In the genomic region with DNA sequence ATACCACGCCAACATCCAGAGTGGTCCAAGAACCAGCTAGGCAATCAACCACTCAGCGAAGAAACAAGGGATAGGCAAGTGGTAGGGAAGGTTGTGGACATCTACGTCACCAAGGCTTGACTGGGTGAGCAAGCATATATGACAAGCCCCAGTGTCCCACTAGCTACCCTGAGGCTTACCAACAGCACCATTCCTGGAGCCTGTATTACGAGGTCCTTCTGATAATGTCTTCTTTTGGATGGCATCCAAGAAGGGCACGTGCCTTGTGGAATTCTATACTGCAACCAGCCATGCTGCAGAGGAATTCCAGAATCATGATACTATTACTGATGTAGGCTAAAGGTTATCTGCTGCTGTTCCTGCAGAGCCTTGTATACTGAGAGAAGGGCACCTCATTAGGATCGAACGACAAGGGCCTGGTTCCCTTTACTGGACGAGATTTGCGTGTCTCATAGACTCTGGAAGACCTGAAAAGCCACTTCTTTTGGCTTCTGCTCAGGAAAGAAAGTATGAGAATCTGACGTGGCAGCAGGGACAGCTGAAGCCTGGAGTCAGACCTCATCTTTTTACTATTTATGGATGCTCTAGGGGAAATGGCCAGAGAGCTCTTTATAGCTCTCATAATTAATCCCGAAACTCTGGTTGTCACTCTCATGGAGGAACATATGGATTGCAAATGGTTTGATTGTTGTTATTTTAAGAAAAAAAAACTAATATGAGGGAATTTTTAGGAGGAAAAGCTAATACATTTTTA, we compare ENCODE assay signal across 23 mouse cellular contexts.
DNase-seq lines count a peak whose midpoint lies in the region; ATAC-seq and TF ChIP-seq lines count a peak whose summit lies in the region.
"Had no signal": no experiment of that assay in that cellular context is flagged by ENCODE, and none has a peak within 500 bp of the region (broad histone marks: within the 10 kb centered on the region; RNA-seq: fewer than 3 reads in every experiment).

No protein-coding gene starts in this region.

- 0 out of 2 replicates have a peak, but pooled peaks have one; percentile 30 for ATAC-seq in embryonic facial prominence, embryonic 14.5 days (ENCODE audit: low read depth)
- ATAC-seq in heart, embryonic 11.5 days (replicated peaks; ENCODE audit: insufficient number of reproducible peaks, low FRiP score, low TSS enrichment): peak; percentile 61; the same call in 1 of the 2 replicates
- no peak for ATAC-seq in cerebellum, adult (ENCODE audit: insufficient number of reproducible peaks, low FRiP score, low TSS enrichment)
- ATAC-seq: activated CD4-positive, CD25-positive, alpha-beta regulatory T cell, adult 4 months; inflammation-experienced regulatory T-cells, adult 6 months had no signal

- no peak overlapping the region for H3K4me2 ChIP-seq in embryonic facial prominence, embryonic 14.5 days (ENCODE audit: low read depth, low read length)
- H3K4me2 ChIP-seq in heart, embryonic 11.5 days: no peak overlapping the region
- peak overlapping the region; percentile 64 for H3K4me2 ChIP-seq in myocyte (ENCODE audit: low read depth)
- H3K4me2 ChIP-seq: hindbrain, embryonic 13.5 days; stomach, embryonic 15.5 days had no signal

- no peak overlapping the region for H3K4me3 ChIP-seq in embryonic facial prominence, embryonic 14.5 days (ENCODE audit: low read depth, low read length)
- no peak overlapping the region for H3K4me3 ChIP-seq in embryonic facial prominence, embryonic 10.5 days
- H3K4me3 ChIP-seq in heart, embryonic 11.5 days (ENCODE audit: low read depth, low read length): no peak overlapping the region
- no peak overlapping the region for H3K4me3 ChIP-seq in myocyte
- H3K4me3 ChIP-seq: gastrocnemius, adult 2 months; hindbrain, embryonic 13.5 days; midbrain, embryonic 10.5 days; stomach, embryonic 15.5 days had no signal

- H3K27me3 ChIP-seq in embryonic facial prominence, embryonic 14.5 days (replicated peaks; ENCODE audit: control insufficient read depth, insufficient read depth, low read length): no peaks in the 10 kb centered on the region
- no peaks in the 10 kb centered on the region for H3K27me3 ChIP-seq in embryonic facial prominence, embryonic 10.5 days (replicated peaks; ENCODE audit: low read depth, poor library complexity, severe bottlenecking)
- H3K27me3 ChIP-seq in heart, embryonic 11.5 days (ENCODE audit: control insufficient read depth, insufficient read depth, low read length): no peaks in the 10 kb centered on the region
- H3K27me3 ChIP-seq in myocyte (ENCODE audit: control insufficient read depth, insufficient read depth, insufficient read length): no peaks in the 10 kb centered on the region
- H3K27me3 ChIP-seq: hindbrain, embryonic 13.5 days; stomach, embryonic 15.5 days had no signal

- 65% methylated on average over 11 of the region's 11 CpGs for WGBS in embryonic facial prominence, embryonic 14.5 days
- WGBS in embryonic facial prominence, embryonic 10.5 days: 86% methylated on average over 11 of the region's 11 CpGs
- WGBS in heart, embryonic 11.5 days (ENCODE audit: insufficient replicate concordance): 39% methylated on average over 11 of the region's 11 CpGs

- H3K4me1 ChIP-seq in embryonic facial prominence, embryonic 14.5 days (ENCODE audit: control insufficient read depth, insufficient read depth, low read length): peaks cover 29% of the 10 kb centered on the region
- H3K4me1 ChIP-seq in embryonic facial prominence, embryonic 10.5 days: peaks cover 8% of the 10 kb centered on the region; the same call in 1 of the 2 replicates
- H3K4me1 ChIP-seq in heart, embryonic 11.5 days (ENCODE audit: control insufficient read depth, insufficient read depth, low read length): peaks cover 15% of the 10 kb centered on the region
- H3K4me1 ChIP-seq: hindbrain, embryonic 13.5 days had no signal

- no peaks in the 10 kb centered on the region for H3K36me3 ChIP-seq in embryonic facial prominence, embryonic 14.5 days (ENCODE audit: control insufficient read depth, insufficient read depth, low read length)
- H3K36me3 ChIP-seq in embryonic facial prominence, embryonic 10.5 days (replicated peaks): no peaks in the 10 kb centered on the region
- H3K36me3 ChIP-seq in heart, embryonic 11.5 days (ENCODE audit: control insufficient read depth, insufficient read depth, low read length): no peaks in the 10 kb centered on the region
- no peaks in the 10 kb centered on the region for H3K36me3 ChIP-seq in myocyte (ENCODE audit: control insufficient read depth, insufficient read depth)
- H3K36me3 ChIP-seq: G1E; hindbrain, embryonic 13.5 days; midbrain, embryonic 10.5 days; stomach, embryonic 15.5 days had no signal

- H3K79me2 ChIP-seq in myocyte (ENCODE audit: control insufficient read depth, insufficient read depth): no peaks in the 10 kb centered on the region

- H3ac ChIP-seq in myocyte (ENCODE audit: control insufficient read depth, insufficient read length): no peak overlapping the region

- no peak for TF ChIP-seq POLR2A in myocyte (IDR thresholded peaks at IDR 0.05; ENCODE audit: insufficient read length, low read depth)

- intact Hi-C loops in heart, postnatal 14 days (cut with DNase I): no loop called here

- no peak overlapping the region for H3K27ac ChIP-seq in embryonic facial prominence, embryonic 14.5 days (replicated peaks; ENCODE audit: low read depth, low read length)
- no peak overlapping the region for H3K27ac ChIP-seq in embryonic facial prominence, embryonic 10.5 days (replicated peaks)
- 0 out of 2 replicates have a peak overlapping the region, but pooled peaks have one; percentile 41 for H3K27ac ChIP-seq in heart, embryonic 11.5 days (ENCODE audit: low read depth, low read length)
- H3K27ac ChIP-seq: gastrocnemius, adult 2 months; hindbrain, embryonic 13.5 days; macrophage; midbrain, embryonic 10.5 days; stomach, embryonic 15.5 days had no signal

- no peaks in the 10 kb centered on the region for H3K9me3 ChIP-seq in embryonic facial prominence, embryonic 14.5 days (ENCODE audit: control insufficient read depth, low read length)
- no peaks in the 10 kb centered on the region for H3K9me3 ChIP-seq in embryonic facial prominence, embryonic 10.5 days
- no peaks in the 10 kb centered on the region for H3K9me3 ChIP-seq in heart, embryonic 11.5 days (replicated peaks; ENCODE audit: control insufficient read depth, low read length)
- H3K9me3 ChIP-seq: hindbrain, embryonic 13.5 days; midbrain, embryonic 10.5 days; stomach, embryonic 15.5 days had no signal

- H3K9ac ChIP-seq in embryonic facial prominence, embryonic 14.5 days (ENCODE audit: low read depth, low read length): no peak overlapping the region
- H3K9ac ChIP-seq in heart, embryonic 11.5 days (ENCODE audit: low read depth, low read length): no peak overlapping the region
- H3K9ac ChIP-seq: hindbrain, embryonic 13.5 days; stomach, embryonic 15.5 days had no signal

- peak; percentile 46 for DNase-seq in embryonic facial prominence, embryonic 14.5 days (ENCODE audit: low spot score)
- DNase-seq in embryonic facial prominence, embryonic 10.5 days (ENCODE audit: low spot score): no peak
- no peak for DNase-seq in heart, postnatal 14 days
- DNase-seq in kidney, postnatal 10 days: peak; percentile 13
- no peak for DNase-seq in kidney, postnatal 14 days
- DNase-seq: adrenal gland, postnatal 10 days; cerebellum, adult 11 months; cerebellum, postnatal 10 days; gastrocnemius, adult 2 months; liver; right cerebral cortex, postnatal 25 days; thymus, adult 18-20 months; thymus, postnatal 4 days had no signal

TF ChIP-seq in myocyte, 11 proteins besides CTCF, POLR2A, EP300 and RAD21:
- TF ChIP-seq TCF12 (IDR thresholded peaks at IDR 0.05; ENCODE audit: insufficient read depth, poor library complexity, severe bottlenecking) (no peak), MYOD1 (IDR thresholded peaks at IDR 0.05; ENCODE audit: control insufficient read depth in 1 of 3, insufficient read length in 2 of 3, low read depth in 2 of 3) (peak in 2 of 3 experiments; percentile 9 to 38), TCF3 (IDR thresholded peaks at IDR 0.05; ENCODE audit: insufficient read length, low read depth) (no peak), USF1 (IDR thresholded peaks at IDR 0.05; ENCODE audit: low read depth) (peak; percentile 24), POLR2AphosphoS2 (IDR thresholded peaks at IDR 0.05; ENCODE audit: insufficient read length, low read depth) (no peak), MYOG (IDR thresholded peaks at IDR 0.05; ENCODE audit: control insufficient read depth in 1 of 3, insufficient read depth in 1 of 3, insufficient read length in 2 of 3, low read depth in 2 of 3) (peak in 1 of 3 experiments; percentile 78), REST (IDR thresholded peaks at IDR 0.05; ENCODE audit: insufficient read depth, insufficient read length) (no peak), SRF (IDR thresholded peaks at IDR 0.05; ENCODE audit: control insufficient read depth, insufficient read length, low read depth) (no peak)

Comparison
In these comparisons a context has a peak if more than half of its experiments do, and no peak if none do; other contexts are left out.
1. DNase-seq: peak in embryonic facial prominence, embryonic 14.5 days (single experiment) and kidney, postnatal 10 days (single experiment); none in embryonic facial prominence, embryonic 10.5 days (single experiment), heart, postnatal 14 days (0 of 2) and kidney, postnatal 14 days (single experiment).